Mouse (Mus musculus) liver, adult 10 weeks (tissue): ENCODE measurements around the gene Rab7b. TPM values are rescaled to one million over a fixed set of nuclear protein-coding genes. Genes with fewer than 3 reads are reported as not detected.

ENCODE experiments used
- polyA plus RNA-seq: library from polyadenylated mRNA; stranded (reverse); fragments of 350-450 nt; fragmentation: Illumina TruSeq; extraction: RNeasy Lipid Tissue Mini Kit (QIAGEN cat#74804); gene quantifications from one replicate; pipeline ENCODE4 v1.2.3, GENCODE M21; 2014; ENCODE audit warnings: low read depth, low replicate concordance

Rab7b gene
- 0.34 TPM for polyA plus RNA-seq

DNA sequence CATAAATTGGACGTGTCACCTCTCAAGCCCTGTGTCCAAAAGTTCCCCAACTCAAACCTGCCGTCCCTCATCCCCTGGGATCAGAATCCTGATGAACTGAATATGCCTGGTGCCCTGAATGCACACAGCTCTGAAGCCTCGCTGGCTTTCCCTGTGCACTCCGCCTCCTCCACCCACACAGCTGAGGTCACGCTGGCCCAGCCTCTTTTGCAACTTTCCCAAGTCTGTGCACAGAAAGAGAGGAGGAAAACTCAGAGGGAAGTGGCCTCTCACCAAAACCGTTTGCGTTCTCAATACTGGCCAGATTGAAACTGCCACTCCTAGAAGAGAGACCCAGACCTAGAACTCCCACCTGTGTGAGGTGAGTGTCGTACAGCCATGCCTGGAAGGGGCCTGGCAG lies at the start of gene Rab7b:
Gene Rab7b, plus strand, starts transcription at position 221 of the 400 bp plus-strand sequence.

DNA sequence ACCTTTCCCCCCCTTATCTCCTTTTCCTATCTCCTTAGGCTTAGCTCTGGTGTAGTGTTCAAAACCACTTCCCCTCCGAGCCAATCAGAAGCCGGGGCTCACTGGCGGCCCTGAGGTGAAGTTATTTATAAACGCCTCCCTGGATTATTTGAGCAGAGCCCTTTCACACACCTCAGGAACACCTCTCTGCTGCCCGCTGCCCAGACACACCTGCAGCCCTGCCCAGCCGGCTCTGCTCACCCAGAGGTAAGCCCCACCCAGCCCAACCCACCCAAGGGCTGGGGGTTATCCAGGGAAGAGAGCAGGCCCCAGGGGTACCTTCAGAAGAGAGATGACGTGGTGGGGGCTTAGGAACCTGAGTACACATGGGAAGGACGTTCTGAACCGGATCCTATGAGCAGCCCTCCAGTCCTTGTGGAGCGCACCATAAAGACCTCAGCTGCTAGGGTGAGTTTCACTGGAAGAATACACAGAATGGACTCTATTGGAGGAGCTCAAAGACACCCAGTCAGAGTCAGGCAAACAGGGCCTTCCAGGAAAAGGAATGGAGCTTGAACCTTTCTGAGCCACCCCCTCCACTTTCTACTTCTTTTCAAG lies 55.5 kb downstream of the Rab7b start, which contains the start of gene Slc26a9:
Gene Slc26a9, plus strand, starts transcription at position 155 of the 597 bp plus-strand sequence.

Other genes starting within 250 kb of the Rab7b start
- gene Srgap2, start 161.3 kb upstream of the Rab7b start, polyA plus RNA-seq: 7.3 TPM
- gene Fam72a, start 160.8 kb upstream of the Rab7b start, polyA plus RNA-seq: 3.4 TPM
- gene Avpr1b, start 89.5 kb upstream of the Rab7b start, polyA plus RNA-seq: not detected
- gene Ctse, start 50.4 kb upstream of the Rab7b start, polyA plus RNA-seq: 0.34 TPM
- not detected for gene Slc26a9, start 55.3 kb downstream of the Rab7b start, polyA plus RNA-seq
- gene Pm20d1, start 108.7 kb downstream of the Rab7b start, polyA plus RNA-seq: 57.1 TPM
- gene Slc41a1, start 138.8 kb downstream of the Rab7b start, polyA plus RNA-seq: 0.69 TPM
- gene Rab29, start 178.5 kb downstream of the Rab7b start, polyA plus RNA-seq: 6.6 TPM
- gene Nucks1, start 221.8 kb downstream of the Rab7b start, polyA plus RNA-seq: 48.2 TPM